Mouse (Mus musculus): ENCODE data around the gene Pde7b. TPM values are rescaled to one million over a fixed set of nuclear protein-coding genes. Genes with fewer than 3 reads are reported as not detected.

The Pde7b gene
- polyA plus RNA-seq, 1 experiment, result 1.8 TPM

- WGBS, result 61% methylated on average over 12 of the region's 12 CpGs
- no peak for DNase-seq (ENCODE audit: low read depth, low spot score)
Measured at GRCm38 (mm10) chr10:20398641-20399390, 326.1 kb downstream of the Pde7b start.

- 65% methylated on average over 6 of the region's 6 CpGs for WGBS
- no peak for DNase-seq (ENCODE audit: low read depth, low spot score)
Measured at GRCm38 (mm10) chr10:20398224-20398623, 326.7 kb downstream of the Pde7b start.

- DNase-seq (ENCODE audit: low read depth, low spot score), result no peak
- WGBS, result 90% methylated on average over 3 of the region's 3 CpGs
Measured at GRCm38 (mm10) chr10:20395778-20396177, 329.1 kb downstream of the Pde7b start.

- no peak for DNase-seq (ENCODE audit: low read depth, low spot score)
- 58% methylated on average over 5 of the region's 5 CpGs for WGBS
Measured at GRCm38 (mm10) chr10:20394815-20395214, 330.1 kb downstream of the Pde7b start.

GRCm38 (mm10) chr10:20390568-20390967, 334.3 kb downstream of the Pde7b start:
- 69% methylated on average over 3 of the region's 3 CpGs for WGBS
- no peak for DNase-seq (ENCODE audit: low read depth, low spot score)

GRCm38 (mm10) chr10:20382807-20383419, 342.0 kb downstream of the Pde7b start:
- WGBS, result 81% methylated on average over 6 of the region's 6 CpGs
- no peak for DNase-seq (ENCODE audit: low read depth, low spot score)

GRCm38 (mm10) chr10:20381352-20381751, 343.5 kb downstream of the Pde7b start:
- WGBS, result 65% methylated on average over 3 of the region's 3 CpGs
- DNase-seq (ENCODE audit: low read depth, low spot score), result no peak

GRCm38 (mm10) chr10:20380798-20381197, 344.1 kb downstream of the Pde7b start:
- 87% methylated on average over 3 of the region's 3 CpGs for WGBS
- no peak for DNase-seq (ENCODE audit: low read depth, low spot score)

- DNase-seq (ENCODE audit: low read depth, low spot score), result no peak
- 55% methylated on average over 9 of the region's 9 CpGs for WGBS
Measured at GRCm38 (mm10) chr10:20379071-20379735, 345.7 kb downstream of the Pde7b start.

- no peak for DNase-seq (ENCODE audit: low read depth, low spot score)
- 85% methylated on average over 9 of the region's 9 CpGs for WGBS
Measured at GRCm38 (mm10) chr10:20377621-20378020, 347.3 kb downstream of the Pde7b start.

- 95% methylated on average over 5 of the region's 5 CpGs for WGBS
- DNase-seq (ENCODE audit: low read depth, low spot score), result no peak
Measured at GRCm38 (mm10) chr10:20372046-20372445, 352.8 kb downstream of the Pde7b start.

- 66% methylated on average over 4 of the region's 4 CpGs for WGBS
- DNase-seq (ENCODE audit: low read depth, low spot score), result no peak
Measured at GRCm38 (mm10) chr10:20362450-20363118, 362.3 kb downstream of the Pde7b start.

GRCm38 (mm10) chr10:20361542-20362449, 363.1 kb downstream of the Pde7b start:
- DNase-seq (ENCODE audit: low read depth, low spot score), result no peak
- WGBS, result 61% methylated on average over 10 of the region's 10 CpGs

- DNase-seq (ENCODE audit: low read depth, low spot score), result no peak
- 81% methylated on average over 2 of the region's 2 CpGs for WGBS
Measured at GRCm38 (mm10) chr10:20348894-20349293, 376.0 kb downstream of the Pde7b start.

Other genes starting within 250 kb of the Pde7b start
- 1.2 TPM in 2 replicates for gene Ahi1, start 227.5 kb upstream of the Pde7b start, polyA plus RNA-seq (2012; rRNA removed)

All from large intestine, adult 2 months (tissue).